Mouse (Mus musculus) brain, embryonic 14.5 days (tissue): ENCODE measurements around the gene Trio. TPM values are rescaled to one million over a fixed set of nuclear protein-coding genes. Genes with fewer than 3 reads are reported as not detected.

ENCODE experiments used
- DNase-seq: peaks from one replicate; pipeline ENCODE4 v3.0.0-alpha.2; 2011; ENCODE audit warnings: low read depth
- CTCF ChIP-seq: fragments of 200-500 bp; IDR thresholded peaks from 2 replicates; pipeline ENCODE4 v1.5.1; 2012; ENCODE audit warnings: inconsistent platforms, mild to moderate bottlenecking, moderate library complexity, borderline replicate concordance; ENCODE audit not compliant: insufficient read depth, insufficient read length; ENCODE audit errors: extremely low read depth
- POLR2A ChIP-seq: fragments of 200-500 bp; IDR thresholded peaks from 2 replicates; pipeline ENCODE4 v1.6.1; 2012; ENCODE audit warnings: mild to moderate bottlenecking, inconsistent platforms, borderline replicate concordance; ENCODE audit not compliant: poor library complexity, insufficient read depth, insufficient read length, severe bottlenecking; ENCODE audit errors: extremely low read depth
- polyA plus RNA-seq: library from polyadenylated mRNA; depleted of rRNA; stranded (reverse); fragments of >200 nt; gene quantifications from 2 replicates; pipeline ENCODE4 v1.2.3, GENCODE M21; 2012; rRNA removed

Gene Trio
- 148 and 202 TPM in 2 replicates for polyA plus RNA-seq

DNA sequence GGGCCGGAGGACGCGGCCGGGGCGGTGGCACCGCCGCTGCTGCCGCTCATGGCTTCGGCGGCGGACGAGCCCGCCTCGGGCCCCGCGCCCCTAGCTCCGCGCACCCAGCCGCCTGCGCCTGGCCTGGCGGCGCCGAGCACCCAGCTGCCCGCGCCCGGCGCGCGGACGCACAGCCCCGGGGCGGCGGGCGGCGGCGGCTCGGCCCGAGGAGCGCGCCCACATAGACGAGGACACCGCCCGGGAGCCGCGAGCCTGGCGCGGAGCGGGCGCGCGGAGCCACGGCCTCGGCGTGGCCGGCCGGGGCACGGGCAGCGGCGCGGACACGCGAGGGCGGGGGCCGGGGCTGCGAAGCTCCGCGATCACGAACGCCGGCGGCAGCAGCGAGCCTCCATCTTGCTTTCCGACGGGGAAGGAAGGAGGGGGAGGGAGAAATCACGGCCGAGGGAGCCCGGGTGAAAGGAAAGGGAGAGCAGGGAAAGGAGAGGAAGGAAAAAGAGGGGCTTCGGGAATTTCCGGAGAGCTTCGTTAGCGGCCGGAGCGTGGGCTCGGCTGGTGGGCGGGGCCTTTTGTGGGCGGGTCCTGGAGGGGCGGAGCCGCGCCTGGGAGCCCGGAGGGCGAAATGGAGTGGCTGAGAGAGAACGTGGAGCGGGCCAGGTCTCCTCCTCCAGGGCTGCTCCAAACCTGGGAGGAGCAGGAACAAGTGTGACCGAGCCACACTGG lies at the start of gene Trio:
Trio (minus strand) TSS at position 402 of the 720 bp plus-strand sequence.
- TF ChIP-seq CTCF (no peak), POLR2A (peak; percentile 45; the same call in 1 of the 2 replicates)
- peak; percentile 98 for DNase-seq

DNA sequence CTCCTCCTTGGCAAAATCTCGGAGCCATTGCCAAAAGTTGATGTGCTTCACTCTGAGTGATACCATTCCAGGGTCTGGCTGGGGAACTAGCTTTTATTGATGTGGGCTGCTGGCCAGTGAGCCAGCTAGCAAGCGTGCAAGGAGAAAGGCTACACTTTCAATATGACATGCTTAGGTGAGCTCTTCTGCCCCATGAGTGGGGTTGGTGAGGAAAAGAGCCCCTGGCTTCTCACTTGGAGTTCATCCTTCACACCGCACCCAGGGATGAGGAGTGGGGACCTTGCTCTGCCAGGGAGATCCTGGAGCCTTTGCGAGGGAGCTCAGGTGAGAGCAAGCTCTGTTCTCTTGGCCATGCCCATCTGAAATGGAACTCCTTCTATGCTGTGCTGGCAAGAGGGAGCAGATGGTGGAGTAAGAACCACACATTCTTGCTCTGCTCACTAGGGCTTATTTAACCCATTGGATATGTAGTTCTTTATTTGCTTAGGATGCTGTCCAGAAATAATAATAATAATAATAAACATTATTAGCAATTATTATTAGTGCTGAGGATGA lies 48.8 kb upstream of the Trio start:
- TF ChIP-seq POLR2A (no peak), CTCF (no peak)
- DNase-seq: no peak

DNA sequence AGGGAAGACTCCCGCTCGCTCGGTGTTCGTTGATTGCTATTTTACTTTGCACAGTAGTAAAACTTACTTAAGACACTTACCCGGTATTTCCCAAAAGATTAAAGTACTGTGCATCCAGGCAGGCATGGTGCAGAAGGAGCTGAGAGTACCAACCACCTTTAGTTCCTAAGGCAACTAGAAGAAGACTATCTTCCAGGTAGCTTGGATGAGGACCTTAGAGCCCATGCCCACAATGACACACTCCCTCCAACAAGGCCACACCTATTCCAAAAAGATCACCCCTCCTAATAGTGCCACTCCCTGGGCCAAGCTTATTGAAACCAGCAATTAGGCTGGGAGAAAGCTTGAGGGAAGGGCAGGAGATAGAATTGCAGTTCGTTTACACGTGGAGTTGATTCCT lies 46.0 kb upstream of the Trio start:
- no peak for TF ChIP-seq POLR2A
- no peak for TF ChIP-seq CTCF
- DNase-seq: no peak

DNA sequence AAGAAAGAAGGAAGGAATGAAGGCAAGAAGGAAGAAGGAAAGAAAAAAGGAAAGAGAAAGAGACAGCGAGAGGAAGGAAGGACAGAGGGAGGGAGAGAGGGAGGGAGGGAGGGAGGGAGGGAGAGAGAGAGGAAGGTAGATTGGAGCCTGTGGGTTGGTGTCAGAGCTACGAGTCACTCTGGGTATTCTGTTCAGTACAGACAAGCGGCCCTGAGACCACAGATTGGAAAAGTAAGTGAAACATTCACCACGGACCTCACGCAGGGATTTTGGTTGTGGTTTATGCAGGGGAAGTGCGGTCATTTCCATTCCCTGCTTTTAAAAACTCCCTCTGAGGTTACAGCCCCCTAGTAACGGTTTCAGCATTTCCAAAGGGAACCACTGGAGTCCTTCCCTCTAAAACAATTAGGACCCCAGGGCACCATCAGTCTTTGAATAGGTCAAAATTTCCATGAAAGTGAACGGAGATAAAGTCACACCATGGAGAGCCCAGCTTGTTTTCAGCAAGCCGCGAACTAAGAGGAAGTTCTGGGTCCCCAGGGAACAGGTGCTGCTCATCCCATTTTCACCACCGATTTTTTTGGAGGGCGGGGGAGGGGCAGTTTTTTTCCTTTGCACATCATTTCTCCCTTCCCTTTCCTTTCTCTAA lies 45.2 kb upstream of the Trio start:
- TF ChIP-seq CTCF (no peak), POLR2A (no peak)
- DNase-seq: no peak

DNA sequence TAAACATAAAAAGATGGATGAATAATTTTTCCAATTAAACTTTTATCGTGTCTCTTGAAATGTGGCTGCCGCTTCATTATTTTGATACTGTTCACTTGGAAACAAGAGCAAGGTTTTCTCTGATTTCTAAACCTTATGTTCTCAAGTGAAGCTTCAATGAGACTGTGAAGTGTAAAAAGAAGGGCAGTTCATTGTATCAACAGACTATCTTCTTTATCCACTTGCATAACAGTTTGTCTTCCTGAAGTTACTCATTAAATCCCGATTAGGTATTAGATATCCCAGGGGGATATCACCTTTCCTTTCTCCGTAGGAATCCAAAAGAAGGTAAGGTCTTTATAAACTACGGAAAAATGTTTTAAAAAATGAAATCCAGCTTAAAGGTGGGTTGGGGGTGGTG lies 44.6 kb upstream of the Trio start:
- DNase-seq: no peak
- no peak for TF ChIP-seq POLR2A

DNA sequence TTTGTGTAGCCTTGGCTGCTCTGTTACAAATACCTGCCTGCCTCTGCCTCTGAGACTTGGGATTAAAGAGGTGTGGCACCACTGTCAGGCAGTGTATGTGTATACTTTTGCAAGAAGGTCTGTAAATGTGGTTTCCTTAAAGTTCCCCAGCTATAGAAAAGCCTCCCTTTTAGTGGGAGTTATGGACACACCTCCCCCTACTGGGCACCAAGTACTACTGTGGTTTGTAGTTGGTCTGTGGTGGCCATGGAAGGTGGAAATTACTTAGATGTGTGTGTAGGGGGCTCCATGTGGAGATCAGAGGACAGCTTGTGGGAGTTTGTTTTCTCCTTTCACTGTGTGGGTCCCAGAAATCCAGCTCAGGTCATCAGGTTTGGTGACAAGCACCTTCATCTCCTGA lies 41.7 kb upstream of the Trio start:
- peak; percentile 53; the same call in 1 of the 2 replicates for TF ChIP-seq CTCF
- TF ChIP-seq POLR2A: no peak
- peak; percentile 56 for DNase-seq

DNA sequence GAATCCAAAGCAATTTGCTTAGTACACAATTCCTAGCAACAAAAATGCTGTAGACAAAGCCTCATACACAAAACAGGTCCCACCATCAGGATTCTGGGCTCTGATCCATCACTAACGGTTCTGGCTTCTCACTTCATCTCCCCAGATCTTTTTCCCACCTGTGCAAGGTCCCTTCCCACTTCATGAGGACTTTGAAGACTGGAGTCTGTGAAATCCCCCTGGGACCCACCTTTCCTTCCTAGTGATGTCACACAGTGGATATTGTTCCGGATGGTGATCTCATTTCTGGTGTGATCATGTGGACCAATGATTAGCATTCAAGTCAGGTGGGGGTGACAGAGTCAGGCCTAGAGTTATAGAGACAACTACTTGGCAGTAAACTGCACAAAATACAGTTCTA lies 40.8 kb upstream of the Trio start:
- DNase-seq: no peak
- TF ChIP-seq POLR2A: no peak
- no peak for TF ChIP-seq CTCF

DNA sequence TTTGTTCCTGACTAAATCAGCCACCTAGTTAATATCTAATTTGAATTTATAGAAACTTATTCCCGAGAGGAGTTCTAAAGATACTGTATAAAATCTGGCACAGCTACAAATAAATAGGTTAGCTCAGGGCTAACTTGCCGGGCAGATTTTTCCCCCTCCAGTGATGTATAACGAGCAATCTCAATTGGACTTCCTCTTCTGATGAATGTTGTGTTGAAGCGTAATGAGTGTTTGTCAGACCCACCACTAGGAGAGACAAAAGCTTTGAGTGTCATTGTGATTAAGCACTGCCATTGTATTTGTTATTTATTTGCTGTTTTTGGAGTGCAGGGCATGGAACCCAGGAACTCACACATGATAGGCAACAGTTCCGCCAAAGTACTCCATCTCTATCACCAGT lies 39.9 kb upstream of the Trio start:
- TF ChIP-seq CTCF (no peak), POLR2A (no peak)
- no peak for DNase-seq

DNA sequence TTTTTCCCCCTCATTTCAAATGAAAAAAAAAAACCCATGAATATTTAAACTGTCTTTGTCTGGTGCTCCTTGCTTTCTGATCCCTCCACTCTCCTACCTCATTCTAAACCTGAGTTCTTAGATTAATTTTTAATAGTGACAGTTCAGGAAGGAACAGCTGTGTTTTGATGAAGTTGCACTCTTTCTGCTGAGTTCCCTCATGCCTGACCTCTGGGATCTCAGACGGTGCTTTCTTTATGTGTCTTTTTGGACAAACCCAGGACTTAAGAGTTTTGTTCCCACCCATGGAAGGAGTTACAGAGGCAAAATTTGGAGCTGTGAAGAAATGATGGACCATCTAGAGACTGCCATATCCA lies 39.1 kb upstream of the Trio start:
- TF ChIP-seq CTCF (no peak), POLR2A (no peak)
- DNase-seq: no peak

DNA sequence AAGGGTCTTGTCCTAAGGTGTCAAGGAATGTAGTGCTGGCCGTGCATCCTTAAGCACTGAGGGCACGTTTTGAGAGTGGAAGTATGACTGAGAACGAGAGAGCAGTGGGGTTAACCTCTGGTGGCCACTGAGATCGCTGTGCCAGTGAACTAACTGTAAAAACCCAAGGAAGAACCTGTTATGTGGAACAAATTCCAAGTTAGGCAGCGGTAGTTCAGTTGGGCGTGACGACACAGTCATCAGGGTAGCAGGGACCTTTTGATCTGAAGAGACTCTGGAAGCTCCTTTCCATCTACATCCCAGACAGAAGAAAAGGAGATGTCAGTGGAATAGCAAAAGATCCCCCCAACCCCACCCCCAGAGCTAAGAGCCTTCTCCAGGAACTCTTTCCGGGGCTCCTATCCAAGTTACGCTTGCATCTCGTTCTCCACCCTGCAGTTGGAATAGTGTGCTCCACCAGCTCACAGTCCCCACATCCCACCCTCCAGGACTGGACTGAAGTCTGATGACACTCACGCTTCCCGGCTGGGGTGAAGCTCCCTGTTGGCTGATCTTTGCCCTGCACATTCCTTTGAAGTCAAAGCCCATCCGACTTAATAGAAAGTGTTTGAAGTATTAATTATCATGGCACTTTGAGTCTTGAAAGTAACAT lies 38.6 kb upstream of the Trio start:
- DNase-seq: no peak
- TF ChIP-seq CTCF: no peak
- no peak for TF ChIP-seq POLR2A

DNA sequence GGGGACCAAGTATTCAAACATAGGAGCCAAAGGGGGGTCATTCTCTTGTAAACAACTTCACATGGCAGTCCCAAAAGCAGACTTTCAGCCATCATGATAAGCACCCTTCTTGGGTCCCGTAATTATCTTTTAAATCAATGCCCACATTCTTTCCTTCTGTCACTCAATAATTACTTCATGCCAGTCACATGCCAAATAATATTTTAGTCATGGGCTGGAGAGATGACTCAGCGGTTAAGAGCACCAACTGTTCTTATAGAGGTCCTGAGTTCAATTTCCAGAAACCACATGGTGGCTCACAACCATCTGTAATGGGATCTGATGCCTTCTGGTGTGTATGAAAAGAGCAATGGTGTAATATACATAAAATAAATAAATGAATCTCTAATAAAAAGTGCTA lies 37.8 kb upstream of the Trio start:
- DNase-seq: no peak
- TF ChIP-seq POLR2A: no peak
- TF ChIP-seq CTCF: no peak

DNA sequence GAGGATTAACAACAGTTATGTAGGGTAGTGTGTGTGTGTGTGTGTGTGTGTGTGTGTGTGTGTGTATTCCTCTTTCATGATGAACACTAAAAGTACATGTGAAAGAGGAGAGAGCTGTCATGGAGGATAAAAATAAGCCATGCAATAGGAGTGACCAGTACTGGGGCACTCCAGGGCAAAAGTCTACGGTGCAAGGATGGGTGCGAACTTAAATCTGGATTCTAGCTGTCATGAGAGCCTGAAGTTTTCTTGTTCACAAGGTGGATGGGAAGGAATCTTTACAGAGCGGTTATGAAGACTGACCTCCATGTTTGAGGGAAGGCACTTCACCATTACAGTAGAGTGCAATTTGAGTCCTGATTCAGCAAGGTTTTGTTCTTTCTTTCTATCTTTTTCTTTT lies 36.4 kb upstream of the Trio start:
- DNase-seq: no peak

DNA sequence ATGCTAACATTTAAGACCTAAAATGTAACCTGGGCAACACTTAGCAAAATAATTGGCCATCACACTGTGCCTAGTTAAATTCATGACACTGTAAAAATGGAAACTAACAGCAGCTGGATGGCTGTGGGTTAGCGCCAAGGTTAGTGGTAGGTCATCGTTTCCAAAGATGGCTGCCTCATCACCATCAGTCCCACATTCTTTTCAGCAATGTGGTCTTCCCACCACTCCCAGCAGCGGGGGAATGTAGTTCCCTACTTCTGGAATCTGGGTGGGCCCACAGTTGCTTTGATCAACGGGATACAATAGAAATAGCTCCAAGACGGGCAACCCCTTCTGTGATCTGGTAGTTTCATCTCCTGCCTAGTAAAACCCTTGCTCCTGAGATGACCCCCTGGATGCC lies 35.3 kb upstream of the Trio start:
- DNase-seq: no peak
- no peak for TF ChIP-seq CTCF
- TF ChIP-seq POLR2A: no peak

More for the DNA sequence above, 36.4 kb upstream of the Trio start:
- TF ChIP-seq POLR2A: no peak
